Mouse (Mus musculus): ENCODE data around the gene Gale.
A peak's percentile ranks its signal among the peaks of the same experiment; 100 is the strongest.
"Not testable (repeated sequence)": the region's sequence is repeated elsewhere in the genome, so short reads cannot be mapped to it uniquely, and the experiment has no call there.

Gale gene

GRCm38 (mm10) chr4:135971805-135972555, 8.5 kb downstream of the Gale start:
- DNase-seq, result peak; percentile 56

- DNase-seq, result peak; percentile 89
Observed at GRCm38 (mm10) chr4:135972556-135972906, 9.0 kb downstream of the Gale start, which contains the start of gene Lypla2. Gene Lypla2 (minus strand): TSS chr4:135972626.

- peak; percentile 44 for DNase-seq
Observed at GRCm38 (mm10) chr4:135972911-135973811, 9.6 kb downstream of the Gale start.

GRCm38 (mm10) chr4:135976146-135976545, 12.6 kb downstream of the Gale start:
- DNase-seq, result peak; percentile 23

- DNase-seq, result not testable (repeated sequence)
Observed at GRCm38 (mm10) chr4:135980223-135980622, 16.7 kb downstream of the Gale start.

GRCm38 (mm10) chr4:135981524-135982063, 18.1 kb downstream of the Gale start:
- DNase-seq, result peak; percentile 56

GRCm38 (mm10) chr4:135984556-135984955, 21.0 kb downstream of the Gale start:
- DNase-seq, result no peak

- no peak for DNase-seq
Observed at GRCm38 (mm10) chr4:135985193-135985592, 21.7 kb downstream of the Gale start.

- no peak for DNase-seq
Observed at GRCm38 (mm10) chr4:135985769-135986168, 22.2 kb downstream of the Gale start.

- peak; percentile 35 for DNase-seq
Observed at GRCm38 (mm10) chr4:135986301-135986942, 22.9 kb downstream of the Gale start.

GRCm38 (mm10) chr4:135986943-135987710, 23.6 kb downstream of the Gale start, which contains the start of gene Pithd1:
Gene Pithd1 (minus strand): TSS chr4:135987264.
- peak; percentile 94 for DNase-seq

- peak; percentile 47 for DNase-seq
Observed at GRCm38 (mm10) chr4:135987714-135988113, 24.2 kb downstream of the Gale start.

GRCm38 (mm10) chr4:135993941-135994340, 30.4 kb downstream of the Gale start:
- DNase-seq, result no peak

- no peak for DNase-seq
Observed at GRCm38 (mm10) chr4:135995118-135995517, 31.6 kb downstream of the Gale start.

GRCm38 (mm10) chr4:136004107-136004675, 40.7 kb downstream of the Gale start:
- no peak for DNase-seq

- DNase-seq, result no peak
Observed at GRCm38 (mm10) chr4:136004921-136005320, 41.4 kb downstream of the Gale start.

- DNase-seq, result no peak
Observed at GRCm38 (mm10) chr4:136006821-136007220, 43.3 kb downstream of the Gale start.

- DNase-seq, result no peak
Observed at GRCm38 (mm10) chr4:136008782-136009447, 45.4 kb downstream of the Gale start.

GRCm38 (mm10) chr4:136010586-136010985, 47.1 kb downstream of the Gale start:
- no peak for DNase-seq

GRCm38 (mm10) chr4:136016059-136016602, 52.6 kb downstream of the Gale start:
- no peak for DNase-seq

All from cerebellum, adult 9-10 months (tissue).